20 mouse cellular contexts compared by ENCODE assay signal in the genomic region with DNA sequence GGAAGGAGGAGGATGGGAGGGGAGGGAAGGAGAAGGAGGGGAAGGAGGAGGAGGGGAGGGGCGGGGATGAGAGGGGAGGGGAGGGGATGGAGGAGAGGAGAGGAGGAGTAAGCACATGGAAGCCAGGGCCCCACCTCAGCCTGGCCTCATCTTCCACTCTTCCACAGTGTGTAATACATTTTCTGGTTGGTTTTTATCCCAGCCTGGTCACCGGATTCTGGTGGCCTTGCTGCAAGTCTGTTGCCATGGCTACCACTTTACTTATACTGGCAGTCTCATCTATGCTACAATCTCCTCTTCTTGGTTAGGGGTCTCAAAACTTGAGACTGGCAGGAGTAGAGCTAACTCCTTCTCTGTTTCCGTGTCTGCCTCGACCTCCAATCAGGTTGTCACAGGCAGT.
A peak's percentile ranks its signal among the peaks of the same experiment; 100 is the strongest.
DNase-seq lines count a peak whose midpoint lies in the region; ATAC-seq lines count a peak whose summit lies in the region.
"Had no signal": no experiment of that assay in that cellular context is flagged by ENCODE, and none has a peak within 500 bp of the region (broad histone marks: within the 10 kb centered on the region; RNA-seq: fewer than 3 reads in every experiment).

No protein-coding gene starts in this region.

- WGBS in kidney, embryonic 16.5 days = 67% methylated on average over 3 of the region's 4 CpGs
- 50% methylated on average over 4 of the region's 4 CpGs for WGBS in forebrain, embryonic 15.5 days
- WGBS in midbrain, embryonic 10.5 days = 64% methylated on average over 3 of the region's 4 CpGs
- 57% methylated on average over 3 of the region's 4 CpGs for WGBS in neural tube, embryonic 13.5 days

- no peaks in the 10 kb centered on the region for H3K4me1 ChIP-seq in kidney, embryonic 16.5 days (ENCODE audit: insufficient read depth, low read length)
- no peaks in the 10 kb centered on the region for H3K4me1 ChIP-seq in forebrain, embryonic 15.5 days
- H3K4me1 ChIP-seq in midbrain, embryonic 10.5 days = peaks cover 14% of the 10 kb centered on the region
- H3K4me1 ChIP-seq in neural tube, embryonic 13.5 days (replicated peaks) = no peaks in the 10 kb centered on the region
- H3K4me1 ChIP-seq: limb, embryonic 10.5 days; lung, embryonic 15.5 days had no signal

- no peak overlapping the region for H3K4me3 ChIP-seq in kidney, embryonic 16.5 days (ENCODE audit: low read length)
- no peak overlapping the region for H3K4me3 ChIP-seq in forebrain, embryonic 15.5 days
- no peak overlapping the region for H3K4me3 ChIP-seq in midbrain, embryonic 10.5 days
- no peak overlapping the region for H3K4me3 ChIP-seq in neural tube, embryonic 13.5 days
- H3K4me3 ChIP-seq: erythroblast, embryonic 14.5 days; layer of hippocampus, adult 2 months; limb, embryonic 10.5 days; lung, embryonic 15.5 days had no signal

- H3K9me3 ChIP-seq in kidney, embryonic 16.5 days (ENCODE audit: low read length) = peaks cover 8% of the 10 kb centered on the region
- no peaks in the 10 kb centered on the region for H3K9me3 ChIP-seq in forebrain, embryonic 15.5 days
- peaks cover 2% of the 10 kb centered on the region; the same call in 1 of the 2 replicates for H3K9me3 ChIP-seq in midbrain, embryonic 10.5 days (replicated peaks)
- H3K9me3 ChIP-seq in neural tube, embryonic 13.5 days = no peaks in the 10 kb centered on the region
- H3K9me3 ChIP-seq: limb, embryonic 10.5 days; lung, embryonic 15.5 days had no signal

- H3K9ac ChIP-seq in kidney, embryonic 16.5 days (replicated peaks; ENCODE audit: low read length) = no peak overlapping the region
- no peak overlapping the region for H3K9ac ChIP-seq in forebrain, embryonic 15.5 days (replicated peaks)
- H3K9ac ChIP-seq in neural tube, embryonic 13.5 days = no peak overlapping the region
- H3K9ac ChIP-seq: lung, embryonic 15.5 days had no signal

- H3K27ac ChIP-seq in kidney, embryonic 16.5 days (ENCODE audit: low read length) = no peak overlapping the region
- H3K27ac ChIP-seq in forebrain, embryonic 15.5 days (replicated peaks) = no peak overlapping the region
- H3K27ac ChIP-seq in midbrain, embryonic 10.5 days (replicated peaks) = peak overlapping the region; percentile 42; the same call in 1 of the 2 replicates
- no peak overlapping the region for H3K27ac ChIP-seq in neural tube, embryonic 13.5 days (replicated peaks)
- H3K27ac ChIP-seq: layer of hippocampus, adult 2 months; limb, embryonic 10.5 days; lung, embryonic 15.5 days; macrophage had no signal

- no peaks in the 10 kb centered on the region for H3K27me3 ChIP-seq in kidney, embryonic 16.5 days (ENCODE audit: insufficient read depth, low read length)
- H3K27me3 ChIP-seq in forebrain, embryonic 15.5 days = no peaks in the 10 kb centered on the region
- H3K27me3 ChIP-seq in midbrain, embryonic 10.5 days (ENCODE audit: low read depth, poor library complexity, severe bottlenecking) = no peaks in the 10 kb centered on the region
- H3K27me3 ChIP-seq in neural tube, embryonic 13.5 days = no peaks in the 10 kb centered on the region
- H3K27me3 ChIP-seq: lung, embryonic 15.5 days had no signal

- no peak overlapping the region for H3K4me2 ChIP-seq in kidney, embryonic 16.5 days (replicated peaks; ENCODE audit: low read depth, low read length)
- no peak overlapping the region for H3K4me2 ChIP-seq in forebrain, embryonic 15.5 days (replicated peaks)
- no peak overlapping the region for H3K4me2 ChIP-seq in neural tube, embryonic 13.5 days
- H3K4me2 ChIP-seq: liver, embryonic 11.5 days; lung, embryonic 15.5 days had no signal

- no peaks in the 10 kb centered on the region for H3K36me3 ChIP-seq in kidney, embryonic 16.5 days (ENCODE audit: insufficient read depth, low read length)
- no peaks in the 10 kb centered on the region for H3K36me3 ChIP-seq in forebrain, embryonic 15.5 days
- no peaks in the 10 kb centered on the region for H3K36me3 ChIP-seq in midbrain, embryonic 10.5 days
- no peaks in the 10 kb centered on the region for H3K36me3 ChIP-seq in neural tube, embryonic 13.5 days
- H3K36me3 ChIP-seq: limb, embryonic 10.5 days; lung, embryonic 15.5 days had no signal

- no peak for DNase-seq in kidney, postnatal 4 days
- DNase-seq in midbrain, embryonic 10.5 days (ENCODE audit: low spot score) = no peak
- DNase-seq in kidney, postnatal 10 days = no peak
- DNase-seq in frontal cortex, adult 2 months (ENCODE audit: extremely low spot score in 1 of 2, low spot score in 1 of 2) = no peak
- DNase-seq: adrenal gland, adult 8-10 months; B cell, adult 2 months; cerebellum, adult 18-20 months; cerebellum, postnatal 36 days; heart, adult 18-20 months; kidney, adult 8-10 months; thymus, adult 18-20 months had no signal

- ATAC-seq in kidney, embryonic 16.5 days (ENCODE audit: low FRiP score, low TSS enrichment) = peak; percentile 31; the same call in 1 of the 2 replicates
- ATAC-seq in forebrain, embryonic 15.5 days (replicated peaks) = peak; percentile 79
- ATAC-seq in neural tube, embryonic 13.5 days (ENCODE audit: low read depth) = 0 out of 2 replicates have a peak, but pooled peaks have one; percentile 47
